Mouse (Mus musculus) CD4-positive, CD25-positive, alpha-beta regulatory T cell (primary cell): ENCODE data around the gene Gm11397. TPM values are rescaled to one million over a fixed set of nuclear protein-coding genes. Genes with fewer than 3 reads are reported as not detected.

Experiments
- polyA plus RNA-seq: library from polyadenylated mRNA; unstranded; fragments of 100-300 nt; shearing (Covaris generic); gene quantifications from one replicate; pipeline ENCODE4 v1.2.1, GENCODE M21; 2017

The Gm11397 gene
- 0.23 TPM for polyA plus RNA-seq

DNA sequence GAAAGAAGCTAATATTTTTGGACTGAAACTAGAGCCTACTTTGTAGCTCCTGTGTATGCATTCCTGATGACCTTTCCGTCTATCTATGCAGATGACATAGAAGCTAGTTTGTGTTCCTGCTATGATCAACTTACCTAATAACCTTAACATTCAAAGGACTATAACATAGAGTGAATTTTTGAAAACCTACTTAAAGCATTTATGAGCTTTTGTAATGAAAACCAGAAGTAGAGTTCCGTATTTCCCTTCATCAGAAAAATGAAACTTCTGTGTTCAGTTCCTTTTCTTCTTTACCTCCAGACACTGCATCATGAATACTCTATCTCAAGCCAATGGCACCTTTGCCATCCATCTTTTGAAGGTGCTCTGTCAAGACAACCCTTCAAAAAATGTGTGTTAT, at the start of gene Gm11397:
Gm11397 (plus strand) TSS at position 301 of the 400 bp plus-strand sequence.

Other genes with a start within 250 kb of the Gm11397 start
- not detected for gene Serpinb9c, start 236.0 kb upstream of the Gm11397 start, polyA plus RNA-seq
- gene Serpinb9d, start 202.8 kb upstream of the Gm11397 start, polyA plus RNA-seq, result not detected
- gene Serpinb9e, start 146.1 kb upstream of the Gm11397 start, polyA plus RNA-seq, result not detected
- gene Serpinb9f, start 71.7 kb upstream of the Gm11397 start, polyA plus RNA-seq, result not detected
- not detected for gene Serpinb9g, start 89.0 kb downstream of the Gm11397 start, polyA plus RNA-seq